Mouse (Mus musculus) gastrocnemius, adult 8-10 months (tissue): ENCODE measurements around the gene Kncn. TPM values are rescaled to one million over a fixed set of nuclear protein-coding genes. Genes with fewer than 3 reads are reported as not detected.

Experiments
- DNase-seq, 2 experiments: peaks; one replicate each; pipeline ENCODE4 v3.0.0; 2022; ENCODE audit warnings: low spot score in 2 of 2
- total RNA-seq, 4 experiments: library from RNA; stranded (reverse); gene quantifications; 2 replicates each; pipeline ENCODE4 v1.2.4; 2022

Gene Kncn
- total RNA-seq = not detected

GRCm38 (mm10) chr4:115884022-115884421, at the start of gene Kncn:
Gene Kncn (plus strand): TSS chr4:115884400.
- no peak for DNase-seq

DNA sequence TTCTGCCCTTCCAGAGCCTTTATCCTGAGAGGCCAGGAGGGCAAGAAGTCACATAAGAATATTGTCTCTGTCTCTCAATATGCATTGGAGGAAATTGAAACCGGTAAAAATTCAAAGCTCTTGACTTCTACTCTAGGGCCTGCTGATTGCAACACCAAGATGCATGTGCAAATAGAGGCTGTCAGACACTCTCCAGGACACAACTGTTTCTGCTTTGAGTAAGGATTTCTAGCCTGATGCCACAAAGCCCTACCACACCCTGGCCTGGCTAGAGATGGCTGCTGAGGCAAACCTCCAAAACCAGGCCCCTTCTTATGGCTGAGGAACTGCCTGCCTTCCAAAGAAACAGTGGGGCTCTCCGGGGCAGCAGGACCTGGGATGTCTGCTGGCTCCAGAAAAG, 48.6 kb upstream of the Kncn start:
- no peak for DNase-seq

- no peak for DNase-seq
Observed at GRCm38 (mm10) chr4:115838196-115838595, 46.0 kb upstream of the Kncn start.

DNA sequence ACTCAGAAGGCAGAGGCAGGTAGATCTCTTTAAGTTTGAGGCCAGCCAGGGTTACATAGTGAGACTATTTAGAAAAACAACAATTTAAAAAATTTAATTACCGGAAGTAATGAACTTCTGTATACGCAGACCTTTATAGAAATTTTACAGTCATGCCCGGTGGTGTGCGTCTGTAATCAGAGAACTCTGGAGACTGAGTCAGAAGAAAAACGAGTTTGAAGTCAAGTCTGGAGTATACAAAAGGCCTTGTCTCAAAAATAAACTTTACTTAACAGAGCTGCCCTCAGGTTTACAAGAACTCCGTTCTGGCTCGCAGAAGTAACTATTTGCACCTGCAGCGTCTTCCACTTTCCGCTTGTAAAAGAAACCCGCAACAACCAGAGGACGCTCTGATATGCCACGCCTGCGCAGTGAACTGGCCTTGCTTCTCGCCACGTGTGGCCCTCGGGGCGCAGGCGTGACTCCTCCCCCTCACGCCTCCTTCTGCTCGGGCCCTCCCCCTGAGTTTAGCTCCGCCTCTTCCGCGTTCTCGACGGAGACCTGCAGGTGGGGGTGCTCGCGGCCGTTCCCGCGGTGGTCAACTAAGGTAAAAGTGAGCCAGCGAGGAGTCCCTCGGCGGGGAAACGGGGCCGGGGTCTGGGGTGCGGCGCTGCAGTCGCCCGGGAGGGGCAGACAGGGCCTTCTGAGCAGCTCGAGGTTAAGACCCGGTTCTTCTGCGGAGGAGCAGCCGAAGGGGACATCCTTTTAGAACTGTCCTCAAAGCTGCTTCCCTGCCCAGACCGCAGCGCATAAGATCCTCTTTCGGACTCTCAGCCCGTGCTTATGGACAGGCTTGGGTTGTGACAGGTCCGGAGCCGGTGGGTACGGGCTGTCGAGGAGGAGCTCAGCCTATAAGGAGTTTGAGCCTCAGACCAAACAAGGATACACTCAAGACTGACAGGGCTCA, 45.2 kb upstream of the Kncn start, which contains the start of gene Mknk1:
TSS of gene Mknk1 (plus strand) at position 503 of the 946 bp plus-strand sequence.
- peak; percentile 86 to 92 for DNase-seq

GRCm38 (mm10) chr4:115839956-115840355, 44.2 kb upstream of the Kncn start:
- DNase-seq = peak in 1 of 2 experiments; percentile 53

GRCm38 (mm10) chr4:115840842-115841241, 43.4 kb upstream of the Kncn start:
- DNase-seq = no peak

DNA sequence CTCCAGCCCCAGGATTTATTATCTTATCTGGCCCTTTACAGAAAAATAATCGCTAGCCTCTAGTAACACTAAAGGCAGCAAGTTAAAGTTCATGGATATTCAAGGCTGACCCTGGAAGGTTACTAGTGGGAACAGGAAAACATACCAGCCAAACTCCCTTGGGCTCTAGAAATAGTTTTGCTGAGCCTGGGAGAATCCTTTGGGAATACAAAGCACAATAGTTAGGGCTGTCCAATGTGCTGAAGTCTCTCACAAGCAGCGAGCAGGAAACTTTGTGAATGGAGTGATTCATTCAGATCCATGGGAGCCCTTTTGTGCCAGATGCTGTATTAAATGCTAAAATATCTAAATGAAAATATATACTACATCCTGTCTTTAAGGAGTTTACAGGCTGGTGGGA, 37.5 kb upstream of the Kncn start:
- no peak for DNase-seq

DNA sequence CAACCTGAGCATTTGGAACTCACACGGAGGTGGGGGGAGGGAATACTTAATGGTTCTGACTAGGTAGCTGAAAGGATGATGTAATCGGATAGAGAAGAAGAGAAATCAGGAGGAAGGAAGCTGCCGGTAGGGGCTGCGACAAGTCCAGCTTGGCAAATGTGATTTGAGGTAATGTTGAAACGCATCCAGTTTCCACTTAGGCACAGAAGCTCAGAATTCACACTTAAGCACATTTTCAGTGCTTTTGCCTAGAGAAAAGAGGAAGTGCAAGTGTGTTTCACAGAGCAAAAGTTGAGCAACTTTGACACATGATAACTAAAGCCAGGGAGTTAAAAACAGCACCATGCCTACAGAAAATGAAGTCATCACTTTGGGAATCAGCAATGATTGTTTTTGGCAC, 36.8 kb upstream of the Kncn start:
- no peak for DNase-seq

- DNase-seq = no peak
Observed at GRCm38 (mm10) chr4:115848083-115848482, 36.1 kb upstream of the Kncn start.

GRCm38 (mm10) chr4:115848990-115849677, 35.1 kb upstream of the Kncn start:
- DNase-seq = no peak

GRCm38 (mm10) chr4:115850111-115850510, 34.1 kb upstream of the Kncn start:
- no peak for DNase-seq

GRCm38 (mm10) chr4:115850631-115851030, 33.6 kb upstream of the Kncn start:
- DNase-seq = no peak

- DNase-seq = no peak
Observed at GRCm38 (mm10) chr4:115851569-115851968, 32.6 kb upstream of the Kncn start.

GRCm38 (mm10) chr4:115855100-115855499, 29.1 kb upstream of the Kncn start:
- no peak for DNase-seq

- no peak for DNase-seq
Observed at GRCm38 (mm10) chr4:115855609-115856008, 28.6 kb upstream of the Kncn start.

DNA sequence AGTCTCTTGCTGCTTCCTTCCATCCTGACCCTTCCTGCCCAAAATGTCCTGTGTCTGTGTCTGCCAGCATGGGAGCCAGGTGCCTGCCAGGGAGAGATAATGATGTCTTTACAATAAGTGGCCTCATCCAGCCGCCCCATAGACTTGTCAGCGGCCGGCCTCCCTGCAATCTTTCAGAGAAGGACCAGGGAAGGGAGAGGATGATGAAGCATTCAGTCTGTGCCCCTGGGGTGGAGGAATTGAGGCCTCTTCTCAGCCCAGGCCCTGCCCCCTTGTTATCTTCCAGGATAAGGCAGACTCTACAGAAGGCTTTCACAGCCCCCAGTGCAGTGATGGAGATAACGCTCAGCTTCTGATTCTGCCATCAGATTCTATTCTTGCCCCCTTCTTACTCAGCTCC, 27.9 kb upstream of the Kncn start:
- DNase-seq = no peak

DNA sequence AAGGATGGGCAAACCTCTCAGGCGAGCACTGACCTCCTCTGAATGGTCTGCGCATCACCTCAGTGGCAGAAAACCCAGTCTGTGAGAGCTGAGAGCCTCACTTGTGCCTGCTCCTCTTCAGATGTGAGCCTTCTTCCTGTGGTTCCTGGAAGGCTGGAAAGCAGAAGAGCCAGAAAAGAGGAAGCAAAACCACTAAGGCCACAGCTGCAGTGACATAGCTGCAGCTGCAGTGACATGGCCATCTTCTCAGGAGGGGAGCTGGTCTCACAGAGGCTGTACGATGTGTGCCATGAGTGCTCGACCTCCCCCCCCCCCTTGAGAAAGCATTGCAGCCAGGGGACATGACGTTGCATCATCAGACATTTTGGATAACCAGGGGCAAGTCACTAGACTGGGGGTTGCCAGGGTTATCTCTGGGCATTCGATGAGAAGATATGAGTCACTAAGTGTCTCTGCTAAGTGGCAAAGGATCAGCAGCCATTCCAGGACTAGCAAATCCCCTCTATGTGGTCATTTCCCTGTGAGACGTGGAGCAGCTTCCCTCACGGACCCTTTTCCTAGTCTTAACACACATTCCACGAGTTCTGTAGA, 26.8 kb upstream of the Kncn start:
- no peak for DNase-seq

DNA sequence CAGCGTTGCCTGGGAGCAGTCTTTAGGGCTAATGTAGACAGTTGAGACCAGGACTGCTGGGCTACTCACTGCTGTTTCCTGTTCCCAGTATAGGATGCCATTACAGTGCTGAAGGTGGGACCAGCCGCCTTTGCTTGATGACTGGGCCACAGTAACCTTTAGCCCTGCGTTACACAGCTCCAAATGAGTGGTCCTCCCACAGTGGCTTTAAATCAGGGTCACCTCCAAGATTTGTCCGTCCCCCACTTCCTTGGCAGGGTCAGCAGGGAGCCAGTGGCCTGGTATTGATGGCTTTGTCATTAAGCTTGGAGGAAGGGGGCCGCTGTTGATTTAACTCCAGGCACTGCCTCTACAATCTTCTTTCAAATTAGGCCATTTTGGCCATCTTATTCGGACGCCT, 20.8 kb upstream of the Kncn start:
- DNase-seq = no peak

- no peak for DNase-seq
Observed at GRCm38 (mm10) chr4:115863880-115864279, 20.3 kb upstream of the Kncn start.

- DNase-seq = no peak
Observed at GRCm38 (mm10) chr4:115869512-115870210, 14.5 kb upstream of the Kncn start.

DNA sequence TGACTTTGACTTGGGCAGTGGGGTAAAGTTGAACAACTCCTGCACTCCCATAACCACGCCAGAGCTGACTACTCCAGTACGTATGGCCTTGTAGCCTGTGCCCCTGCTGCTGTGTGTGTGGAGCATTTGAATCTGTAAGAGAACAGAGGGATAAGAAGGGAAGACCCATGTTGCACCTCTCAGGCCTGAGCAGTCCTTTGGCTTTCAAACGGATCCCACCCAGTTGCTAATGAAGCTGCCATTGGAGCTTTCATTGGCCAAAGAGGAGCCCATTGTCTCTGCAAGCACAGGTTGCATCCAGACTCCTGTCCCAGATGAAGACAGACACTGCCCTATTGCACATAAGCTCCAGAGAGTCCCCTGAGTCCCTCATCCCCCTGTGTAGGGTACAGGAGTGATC, 11.0 kb upstream of the Kncn start:
- DNase-seq = no peak
